Mouse (Mus musculus): ENCODE results near the gene Kansl1. TPM values are rescaled to one million over a fixed set of nuclear protein-coding genes. Genes with fewer than 3 reads are reported as not detected.

Kansl1 gene
- total and polyA plus RNA-seq, 3 experiments = 17.3 to 48.4 (median 24.7) TPM

DNA sequence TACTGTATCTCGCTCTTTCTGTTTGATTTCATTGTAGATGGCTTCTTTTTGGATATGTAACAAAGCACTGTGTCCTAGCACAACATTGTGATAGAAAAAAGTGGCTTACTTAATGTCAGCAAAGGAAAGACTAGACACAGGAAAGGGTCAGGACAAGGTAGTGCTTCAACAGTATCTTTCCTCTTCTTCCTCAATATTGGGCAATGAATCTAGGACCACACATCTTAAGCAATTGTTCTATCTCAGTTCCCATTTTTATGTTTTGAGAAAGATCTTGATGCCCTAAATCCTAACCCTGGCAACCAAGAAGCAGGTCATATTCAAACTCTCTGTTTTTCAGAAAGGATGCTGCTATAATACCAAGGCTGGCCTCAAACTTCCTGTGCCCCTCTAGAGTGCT is 81.4 kb downstream of the Kansl1 start:
- H3K27me3 ChIP-seq (replicated peaks) = no peaks in the 10 kb centered on the region
- H3K4me2 ChIP-seq (ENCODE audit: insufficient read depth, low read depth, poor library complexity, severe bottlenecking) = no peak overlapping the region
- in situ Hi-C loops (cut with MboI; ENCODE audit: low pct_ligation_motif_present, low pct_unique_long_range_greater_than_20kb, low sequenced_read_pairs) (no loop called here), dilution Hi-C loops (cut with MboI; ENCODE audit: extremely low pct_ligation_motif_present, extremely low pct_unique_long_range_greater_than_20kb, low sequenced_read_pairs) (no loop called here)
- no peak for DNase-seq (ENCODE audit: extremely low read depth)
- TF ChIP-seq SIN3A (IDR thresholded peaks at IDR 0.05; ENCODE audit: low read length) = no peak
- no peak for TF ChIP-seq TCF12 (IDR thresholded peaks at IDR 0.05; ENCODE audit: low read depth, low read length)
- no peak for TF ChIP-seq CHD1 (IDR thresholded peaks at IDR 0.05; ENCODE audit: low read depth, low read length)
- TF ChIP-seq GABPA (IDR thresholded peaks at IDR 0.05; ENCODE audit: insufficient replicate concordance, low read depth, low read length) = no peak
- TF ChIP-seq RCOR1 (conservative IDR thresholded peaks at IDR 0.05; ENCODE audit: low read depth, low read length) = no peak
- no peak for TF ChIP-seq USF2 (conservative IDR thresholded peaks at IDR 0.05; ENCODE audit: low read depth, low read length)
- no peak for TF ChIP-seq BHLHE40 (IDR thresholded peaks at IDR 0.05; ENCODE audit: low read depth, low read length)
- TF ChIP-seq CHD2 (IDR thresholded peaks at IDR 0.05; ENCODE audit: low read length) = no peak
- TF ChIP-seq E2F4 (IDR thresholded peaks at IDR 0.05; ENCODE audit: insufficient replicate concordance, low read depth, low read length) = no peak
- TF ChIP-seq HCFC1 (IDR thresholded peaks at IDR 0.05; ENCODE audit: low read depth, low read length) = no peak
- no peak for TF ChIP-seq ZC3H11A (IDR thresholded peaks at IDR 0.05; ENCODE audit: low read depth, low read length)
- no peak for TF ChIP-seq ELF1 (IDR thresholded peaks at IDR 0.05; ENCODE audit: low read depth, low read length)
- no peak for TF ChIP-seq JUN (IDR thresholded peaks at IDR 0.05; ENCODE audit: insufficient read depth, low read depth, low read length)
- no peak for TF ChIP-seq ZKSCAN1 (IDR thresholded peaks at IDR 0.05; ENCODE audit: borderline replicate concordance, low read depth, low read length)
- TF ChIP-seq PAX5 (IDR thresholded peaks at IDR 0.05; ENCODE audit: low read length) = no peak
- peaks cover 50% of the 10 kb centered on the region for H3K79me2 ChIP-seq (replicated peaks; ENCODE audit: control insufficient read depth, extremely low read depth, insufficient read depth, poor library complexity, severe bottlenecking)
- no peak overlapping the region for H3K4me3 ChIP-seq (replicated peaks in 1 of 3; ENCODE audit: low read depth in 2 of 3, low read length in 2 of 3, poor library complexity in 1 of 3)
- H3K36me3 ChIP-seq (replicated peaks in 1 of 2; ENCODE audit: control insufficient read depth in 1 of 2, insufficient read depth in 1 of 2, low read length in 1 of 2) = peaks cover 9 to 32% of the 10 kb centered on the region in 2 experiments
- no peak overlapping the region for H3K27ac ChIP-seq (ENCODE audit: insufficient read depth, low read depth)
- H3K9me3 ChIP-seq (replicated peaks; ENCODE audit: low read length) = no peaks in the 10 kb centered on the region
- peaks cover 0 to 52% of the 10 kb centered on the region in 2 experiments; a peak in 2 of 4 replicates for H3K4me1 ChIP-seq (ENCODE audit: control insufficient read depth in 1 of 2, insufficient read depth in 2 of 2)
- no peak overlapping the region for H3K9ac ChIP-seq (ENCODE audit: insufficient read depth, low read depth)

DNA sequence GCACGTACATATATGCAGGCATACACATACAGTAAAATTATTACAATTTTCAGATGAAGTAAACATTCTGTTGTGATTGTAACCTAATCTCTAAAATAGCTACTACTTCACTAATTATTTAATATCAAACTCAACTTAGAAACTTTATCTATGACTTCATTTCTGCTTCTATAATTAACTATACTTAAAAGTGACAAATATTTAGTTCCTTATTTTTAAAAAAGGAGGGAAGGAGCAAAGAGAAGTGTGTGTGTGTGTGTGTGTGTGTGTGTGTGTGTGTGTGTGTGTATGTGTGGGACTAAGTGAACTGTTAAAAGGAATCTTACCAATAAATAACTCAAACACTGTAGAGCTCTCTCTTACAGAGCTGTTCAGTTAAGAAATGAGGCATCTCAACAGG is 82.1 kb downstream of the Kansl1 start:
- Histone ChIP-seq H3K9me3 (replicated peaks; ENCODE audit: low read length) (no peaks in the 10 kb centered on the region), H3K4me1 (ENCODE audit: control insufficient read depth in 1 of 2, insufficient read depth in 2 of 2) (peaks cover 2 to 55% of the 10 kb centered on the region in 2 experiments; a peak in 3 of 4 replicates), H3K79me2 (replicated peaks; ENCODE audit: control insufficient read depth, extremely low read depth, insufficient read depth, poor library complexity, severe bottlenecking) (peaks cover 53% of the 10 kb centered on the region), H3K27me3 (replicated peaks) (no peaks in the 10 kb centered on the region), H3K4me3 (replicated peaks in 1 of 3; ENCODE audit: low read depth in 2 of 3, low read length in 2 of 3, poor library complexity in 1 of 3) (no peak overlapping the region), H3K27ac (ENCODE audit: insufficient read depth, low read depth) (no peak overlapping the region), H3K4me2 (ENCODE audit: insufficient read depth, low read depth, poor library complexity, severe bottlenecking) (no peak overlapping the region), H3K9ac (ENCODE audit: insufficient read depth, low read depth) (no peak overlapping the region), H3K36me3 (replicated peaks in 1 of 2; ENCODE audit: control insufficient read depth in 1 of 2, insufficient read depth in 1 of 2, low read length in 1 of 2) (peaks cover 6 to 31% of the 10 kb centered on the region in 2 experiments)
- in situ Hi-C loops (cut with MboI; ENCODE audit: low pct_ligation_motif_present, low pct_unique_long_range_greater_than_20kb, low sequenced_read_pairs) = no loop called here
- DNase-seq (ENCODE audit: extremely low read depth) = no peak
- TF ChIP-seq E2F4 (IDR thresholded peaks at IDR 0.05; ENCODE audit: insufficient replicate concordance, low read depth, low read length) (no peak), ZKSCAN1 (IDR thresholded peaks at IDR 0.05; ENCODE audit: borderline replicate concordance, low read depth, low read length) (no peak), SIN3A (IDR thresholded peaks at IDR 0.05; ENCODE audit: low read length) (no peak), HCFC1 (IDR thresholded peaks at IDR 0.05; ENCODE audit: low read depth, low read length) (no peak), JUN (IDR thresholded peaks at IDR 0.05; ENCODE audit: insufficient read depth, low read depth, low read length) (no peak), KAT2A (IDR thresholded peaks at IDR 0.05; ENCODE audit: insufficient replicate concordance, low read length) (no peak), SMC3 (IDR thresholded peaks at IDR 0.05; ENCODE audit: low read depth, low read length) (no peak), MYC (IDR thresholded peaks at IDR 0.05; ENCODE audit: low read depth, low read length) (no peak), USF2 (conservative IDR thresholded peaks at IDR 0.05; ENCODE audit: low read depth, low read length) (no peak), RCOR1 (conservative IDR thresholded peaks at IDR 0.05; ENCODE audit: low read depth, low read length) (no peak), MXI1 (IDR thresholded peaks at IDR 0.05; ENCODE audit: low read depth, low read length) (no peak), BHLHE40 (IDR thresholded peaks at IDR 0.05; ENCODE audit: low read depth, low read length) (no peak), ETS1 (conservative IDR thresholded peaks at IDR 0.05; ENCODE audit: low read depth, low read length) (no peak)
- dilution Hi-C loops (cut with MboI; ENCODE audit: extremely low pct_ligation_motif_present, extremely low pct_unique_long_range_greater_than_20kb, low sequenced_read_pairs) = no loop called here

Data from CH12.LX (cell line).